Mouse (Mus musculus) midbrain, embryonic 12.5 days (tissue): Measurements from ENCODE around the gene Tacc2. TPM values are rescaled to one million over a fixed set of nuclear protein-coding genes. Genes with fewer than 3 reads are reported as not detected.

Source experiments
- ATAC-seq: fragments of 200-750 bp; cut with Nextera tagmentation; 2 replicates; pipeline ENCODE4 v1.8.0; 2017; ENCODE audit warnings: low read depth, moderate TSS enrichment, moderate library complexity; ENCODE audit not compliant: low FRiP score
- H3K27ac ChIP-seq: fragments of 300-500 bp; sonication (generic); replicated peaks from 2 replicates; pipeline ENCODE4 v1.5.1; 2016; ENCODE audit warnings: mild to moderate bottlenecking
- H3K27me3 ChIP-seq: fragments of 300-500 bp; sonication (generic); 2 replicates; pipeline ENCODE4 v1.6.1; 2016; ENCODE audit warnings: mild to moderate bottlenecking
- H3K36me3 ChIP-seq: fragments of 300-500 bp; sonication (generic); 2 replicates; pipeline ENCODE4 v1.6.1; 2016
- H3K4me1 ChIP-seq: fragments of 300-500 bp; sonication (generic); 2 replicates; pipeline ENCODE4 v1.6.1; 2016
- H3K4me2 ChIP-seq: fragments of 300-500 bp; sonication (generic); replicated peaks from 2 replicates; pipeline ENCODE4 v1.6.1; 2016; ENCODE audit warnings: mild to moderate bottlenecking, moderate library complexity
- H3K4me3 ChIP-seq: fragments of 300-500 bp; sonication (generic); 2 replicates; pipeline ENCODE4 v1.5.1; 2016; ENCODE audit warnings: mild to moderate bottlenecking
- H3K9ac ChIP-seq: fragments of 300-500 bp; sonication (generic); replicated peaks from 2 replicates; pipeline ENCODE4 v1.6.1; 2016; ENCODE audit warnings: mild to moderate bottlenecking, moderate library complexity
- H3K9me3 ChIP-seq: fragments of 300-500 bp; sonication (generic); 2 replicates; pipeline ENCODE4 v1.6.1; 2016; ENCODE audit warnings: mild to moderate bottlenecking
- WGBS: fragments of 180-500 bp; shearing (Covaris S2); methylation state at CpG from one replicate; pipeline ENCODE4 v1.1.7; 2016; 5-methylcytosine and 5-hydroxymethylcytosine counted together
- polyA plus RNA-seq: library from polyadenylated mRNA; unstranded; fragments of >200 nt; fragmentation: Nextera tagmentation; extraction: Ambion mirVana; gene quantifications from 2 replicates; pipeline ENCODE4 v1.2.1, GENCODE M21; 2016

Tacc2 gene
- polyA plus RNA-seq, 1 experiment from 2014 or later, result 73.6 TPM

DNA sequence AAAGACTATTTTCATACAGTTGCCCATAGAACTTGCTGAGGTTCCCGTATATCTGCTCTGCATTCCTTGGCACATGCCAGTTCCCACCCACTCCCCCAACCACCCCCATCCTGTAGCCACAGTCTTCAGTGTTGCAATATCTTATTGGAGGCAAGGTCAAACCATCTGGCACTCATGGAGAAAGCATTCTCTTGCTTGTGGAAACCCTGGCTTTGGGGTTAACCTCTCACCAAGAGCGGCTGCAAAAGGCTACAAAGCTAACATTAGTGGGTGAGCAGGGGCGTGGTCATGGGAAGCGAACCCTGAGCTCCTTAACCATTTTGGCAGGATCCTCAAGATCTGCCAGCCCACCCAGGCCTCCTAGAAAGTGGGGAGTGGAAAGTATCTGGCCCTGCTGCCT, 59.7 kb downstream of the Tacc2 start:
- no peak for ATAC-seq
- Histone ChIP-seq H3K4me2 (no peak overlapping the region), H3K4me3 (no peak overlapping the region), H3K27ac (no peak overlapping the region), H3K36me3 (no peaks in the 10 kb centered on the region), H3K27me3 (peaks cover 6% of the 10 kb centered on the region; the same call in 1 of the 2 replicates), H3K4me1 (peaks cover 5% of the 10 kb centered on the region), H3K9ac (no peak overlapping the region), H3K9me3 (no peaks in the 10 kb centered on the region)
- 92% methylated on average over 4 of the region's 4 CpGs for WGBS

DNA sequence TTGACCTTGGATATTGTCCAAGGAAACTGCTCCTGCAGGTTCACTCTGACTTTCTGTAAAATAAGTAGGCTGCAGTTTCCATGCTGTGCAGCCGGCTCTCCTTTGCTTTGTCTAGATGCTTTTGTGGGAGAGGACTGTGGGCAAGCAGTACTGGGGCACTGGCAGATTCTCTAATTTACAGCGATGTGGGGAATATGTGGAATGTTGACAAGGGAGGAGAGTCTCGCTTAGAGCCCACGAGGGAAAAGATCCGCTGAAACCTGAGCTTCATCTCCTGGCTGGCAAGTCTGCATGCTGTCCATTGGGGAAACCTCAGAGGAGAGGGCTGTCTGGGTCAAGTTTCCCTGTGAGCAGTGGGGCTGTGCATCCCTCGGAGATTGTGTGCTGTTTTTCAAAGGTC, 60.6 kb downstream of the Tacc2 start:
- H3K27ac ChIP-seq, result no peak overlapping the region; the same call in 1 of the 2 replicates
- H3K9ac ChIP-seq, result no peak overlapping the region
- H3K4me1 ChIP-seq, result peaks cover 5% of the 10 kb centered on the region
- ATAC-seq, result no peak
- no peak overlapping the region for H3K4me3 ChIP-seq
- WGBS, result 43% methylated on average over 6 of the region's 6 CpGs
- no peaks in the 10 kb centered on the region for H3K36me3 ChIP-seq
- peaks cover 9% of the 10 kb centered on the region; the same call in 1 of the 2 replicates for H3K27me3 ChIP-seq
- H3K4me2 ChIP-seq, result no peak overlapping the region
- H3K9me3 ChIP-seq, result no peaks in the 10 kb centered on the region

DNA sequence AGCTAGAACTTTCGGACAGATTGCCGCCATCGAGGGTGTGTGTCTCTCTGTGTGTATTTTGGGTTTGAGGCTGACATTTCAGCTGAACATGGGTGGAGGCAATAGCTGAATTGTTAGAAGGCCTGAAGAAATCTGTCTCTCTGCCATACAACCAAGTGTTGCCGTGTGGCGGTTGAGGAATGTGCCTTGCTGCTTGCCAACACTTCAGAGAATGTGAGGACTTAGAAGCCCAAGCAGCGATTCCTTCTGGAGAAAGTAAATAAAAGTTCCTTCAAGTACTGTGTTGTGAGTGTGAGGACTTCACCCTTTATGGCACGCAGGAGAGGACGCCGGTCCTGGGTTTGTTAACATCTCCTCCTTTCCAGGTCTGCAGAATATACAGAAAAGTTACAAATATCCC, 63.4 kb downstream of the Tacc2 start:
- H3K4me1 ChIP-seq, result peaks cover 10% of the 10 kb centered on the region
- WGBS, result 89% methylated on average over 9 of the region's 9 CpGs
- no peak overlapping the region for H3K4me2 ChIP-seq
- H3K9me3 ChIP-seq, result no peaks in the 10 kb centered on the region
- ATAC-seq, result no peak
- H3K4me3 ChIP-seq, result no peak overlapping the region
- no peaks in the 10 kb centered on the region for H3K36me3 ChIP-seq
- no peak overlapping the region for H3K27ac ChIP-seq
- H3K9ac ChIP-seq, result no peak overlapping the region
- peaks cover 6% of the 10 kb centered on the region; the same call in 1 of the 2 replicates for H3K27me3 ChIP-seq

DNA sequence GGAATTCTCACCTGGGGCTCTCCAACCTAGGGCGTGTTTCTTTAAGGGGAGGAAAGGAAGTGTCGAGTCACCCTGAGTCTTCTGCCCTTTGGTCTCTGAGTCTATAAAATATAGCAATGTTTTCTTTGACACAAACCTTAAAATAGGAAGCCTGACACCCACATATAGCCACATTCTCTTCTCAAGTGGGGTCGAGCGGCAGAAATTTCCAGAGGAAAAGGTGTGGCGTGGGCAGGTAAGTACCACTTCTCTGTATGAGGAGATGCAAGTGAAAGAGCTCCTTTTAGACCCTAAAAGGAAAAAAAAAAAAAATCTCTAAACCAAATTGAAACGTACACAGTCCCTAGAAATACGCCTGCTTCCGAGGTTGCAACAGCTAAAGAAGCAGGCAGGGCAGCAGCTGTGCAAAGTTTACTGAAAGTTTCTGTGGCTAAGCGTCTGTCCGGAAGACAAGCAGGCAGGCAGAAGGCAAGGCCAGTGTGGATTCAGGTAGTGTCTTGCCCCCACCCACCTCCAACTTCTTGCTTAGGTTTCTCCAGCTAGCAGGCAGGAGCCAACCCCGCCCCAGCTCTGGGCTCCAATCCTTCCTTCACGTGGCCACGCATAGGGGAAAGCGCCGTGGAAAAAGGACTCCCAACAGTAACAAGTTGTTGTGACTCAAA, 68.2 kb downstream of the Tacc2 start:
- H3K36me3 ChIP-seq, result no peaks in the 10 kb centered on the region
- peak overlapping the region; percentile 83 for H3K27ac ChIP-seq
- H3K9me3 ChIP-seq, result no peaks in the 10 kb centered on the region
- H3K9ac ChIP-seq, result peak overlapping the region; percentile 66
- 0 out of 2 replicates have a peak, but pooled peaks have one; percentile 27 for ATAC-seq
- H3K4me3 ChIP-seq, result peak overlapping the region; percentile 58
- 16% methylated on average over 15 of the region's 15 CpGs for WGBS
- H3K4me1 ChIP-seq, result peaks cover 30% of the 10 kb centered on the region
- peak overlapping the region; percentile 72 for H3K4me2 ChIP-seq
- H3K27me3 ChIP-seq, result 0 out of 2 replicates have a peak, but pooled peaks cover 5% of the 10 kb centered on the region

DNA sequence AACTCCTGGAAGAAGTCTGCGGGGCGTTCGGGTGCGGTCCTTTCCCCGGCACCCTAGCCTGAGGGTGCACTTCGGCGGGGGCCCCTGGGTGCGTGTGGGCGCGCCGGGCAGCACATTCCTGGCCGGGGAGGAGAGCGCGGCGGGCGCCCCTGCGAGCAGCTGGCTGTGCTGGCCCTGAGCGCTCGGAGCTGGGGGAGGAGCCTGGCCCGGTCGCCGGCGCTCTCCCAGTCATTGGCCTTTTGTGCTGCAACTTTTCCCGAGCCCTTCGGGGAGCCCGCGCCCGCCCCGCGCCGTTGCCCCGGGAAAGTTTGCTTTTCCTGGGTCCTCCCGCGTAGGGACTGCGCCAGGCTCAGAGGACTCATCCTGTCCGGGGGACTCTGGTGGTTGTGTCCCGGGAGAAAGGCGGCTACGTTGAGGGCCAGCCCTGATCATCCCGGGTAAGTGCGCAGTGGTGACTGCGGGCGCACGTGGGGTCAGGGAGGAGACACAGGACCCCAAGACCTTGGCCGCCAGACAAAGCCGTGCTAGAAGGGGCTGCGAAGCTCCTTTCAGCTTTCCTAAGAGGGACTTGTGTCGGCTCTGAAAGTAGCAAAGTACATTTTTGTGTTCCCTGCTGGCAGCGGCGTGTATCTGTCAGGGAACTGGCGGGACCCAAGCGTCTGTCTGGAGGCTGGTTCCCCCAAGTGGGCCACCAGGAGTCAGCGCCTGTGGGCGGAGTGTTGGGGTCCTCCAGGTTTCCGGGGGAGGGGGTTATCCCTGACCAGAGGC, 68.9 kb downstream of the Tacc2 start:
- H3K36me3 ChIP-seq, result no peaks in the 10 kb centered on the region
- peaks cover 30% of the 10 kb centered on the region for H3K4me1 ChIP-seq
- 0 out of 2 replicates have a peak, but pooled peaks cover 5% of the 10 kb centered on the region for H3K27me3 ChIP-seq
- no peaks in the 10 kb centered on the region for H3K9me3 ChIP-seq
- H3K4me3 ChIP-seq, result peak overlapping the region; percentile 58
- peak overlapping the region; percentile 72 for H3K4me2 ChIP-seq
- H3K9ac ChIP-seq, result peak overlapping the region; percentile 66
- peak; percentile 83 for ATAC-seq
- peak overlapping the region; percentile 83 for H3K27ac ChIP-seq
- 1% methylated on average over 51 of the region's 55 CpGs for WGBS

DNA sequence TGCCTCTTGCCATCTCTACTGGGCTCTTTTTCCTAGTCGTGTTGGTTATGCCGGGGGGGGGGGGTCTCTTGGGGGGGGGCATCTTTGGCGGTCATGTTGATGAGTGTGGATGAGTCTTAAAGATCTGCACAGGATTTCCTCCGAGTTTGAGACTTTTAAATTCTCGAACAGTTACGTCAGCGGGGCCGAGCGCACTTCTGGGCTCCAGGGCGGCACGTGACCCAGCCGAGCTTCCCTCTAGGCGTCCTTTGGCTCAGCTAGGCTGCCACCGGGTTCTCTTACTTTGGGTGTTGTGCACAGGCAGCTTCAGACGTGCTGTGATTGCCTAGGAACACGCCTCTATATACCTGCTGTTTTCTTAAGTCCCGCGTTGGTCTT, 69.5 kb downstream of the Tacc2 start:
- Histone ChIP-seq H3K9ac (peak overlapping the region; percentile 66), H3K4me2 (peak overlapping the region; percentile 72), H3K9me3 (no peaks in the 10 kb centered on the region), H3K4me3 (peak overlapping the region; percentile 58), H3K27me3 (0 out of 2 replicates have a peak, but pooled peaks cover 5% of the 10 kb centered on the region), H3K27ac (peak overlapping the region; percentile 83), H3K36me3 (no peaks in the 10 kb centered on the region), H3K4me1 (peaks cover 30% of the 10 kb centered on the region)
- WGBS, result under 1% methylated on average over 18 of the region's 18 CpGs
- peak; percentile 68 for ATAC-seq

DNA sequence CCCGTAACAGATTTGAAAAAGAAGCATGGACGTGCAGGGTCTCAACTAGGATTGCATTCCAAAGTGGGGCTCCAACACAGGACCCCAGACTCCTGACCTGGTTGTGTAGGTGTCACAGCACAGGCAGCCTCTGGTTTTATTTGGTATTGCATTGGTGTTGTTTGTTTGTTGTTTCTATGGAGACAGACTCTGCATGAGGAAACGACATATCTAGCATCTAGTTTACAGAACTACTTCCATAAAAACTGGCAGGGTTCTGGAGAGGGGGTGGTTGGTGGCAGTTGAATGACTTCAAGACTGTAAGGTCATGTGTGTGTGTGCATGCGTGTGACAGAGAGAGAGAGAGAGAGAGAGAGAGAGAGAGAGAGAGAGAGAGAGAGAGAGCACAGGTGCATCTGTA, 70.8 kb downstream of the Tacc2 start:
- Histone ChIP-seq H3K4me2 (no peak overlapping the region; the same call in 1 of the 2 replicates), H3K27ac (no peak overlapping the region), H3K36me3 (no peaks in the 10 kb centered on the region), H3K4me1 (peaks cover 37% of the 10 kb centered on the region), H3K9ac (no peak overlapping the region), H3K27me3 (no peaks in the 10 kb centered on the region), H3K9me3 (no peaks in the 10 kb centered on the region), H3K4me3 (no peak overlapping the region)
- no peak for ATAC-seq
- 76% methylated on average over 4 of the region's 4 CpGs for WGBS

DNA sequence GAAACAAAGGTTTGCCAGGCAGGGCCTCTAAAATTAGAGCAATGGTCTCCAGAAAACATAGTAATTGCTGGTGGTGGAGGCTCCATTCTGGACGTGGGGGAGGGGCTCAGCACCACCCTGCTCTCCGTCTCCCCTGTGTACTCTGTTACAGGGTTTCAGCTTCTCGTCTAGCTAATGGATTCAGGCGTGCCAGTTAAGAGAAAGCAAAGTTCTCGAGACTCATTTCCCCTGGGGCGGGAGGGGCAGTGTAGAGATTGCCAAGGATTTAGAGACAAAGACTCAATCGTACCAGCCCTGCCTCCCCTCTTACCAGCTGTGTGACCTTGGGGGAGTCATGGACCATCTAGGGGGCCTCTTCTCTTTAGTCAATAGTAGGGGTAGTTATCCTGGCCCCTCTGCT, 72.0 kb downstream of the Tacc2 start:
- 26% methylated on average over 7 of the region's 7 CpGs for WGBS
- no peak overlapping the region for H3K27ac ChIP-seq
- peaks cover 46% of the 10 kb centered on the region for H3K4me1 ChIP-seq
- no peak for ATAC-seq
- no peaks in the 10 kb centered on the region for H3K9me3 ChIP-seq
- no peak overlapping the region for H3K4me2 ChIP-seq
- no peaks in the 10 kb centered on the region for H3K27me3 ChIP-seq
- H3K36me3 ChIP-seq, result no peaks in the 10 kb centered on the region
- no peak overlapping the region for H3K4me3 ChIP-seq
- no peak overlapping the region for H3K9ac ChIP-seq

DNA sequence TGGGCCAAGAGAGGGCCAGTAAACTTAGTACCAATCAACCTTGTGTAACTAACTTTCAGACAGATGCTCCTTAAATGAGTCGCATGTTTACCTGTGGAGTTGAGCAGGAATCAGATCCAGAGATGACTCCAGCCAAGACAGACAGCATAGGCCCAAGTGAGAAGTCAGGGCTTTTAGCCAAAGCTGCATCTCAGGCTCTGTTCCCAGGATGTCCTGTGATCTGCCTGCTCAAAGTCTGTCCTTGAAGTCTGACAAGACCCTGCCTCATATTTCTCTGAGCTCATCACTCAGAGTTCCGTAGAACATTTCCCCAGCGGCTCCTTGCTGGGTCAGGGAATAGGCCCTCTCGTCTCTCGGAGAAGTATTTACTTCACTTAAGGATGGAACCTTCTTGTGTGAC, 73.4 kb downstream of the Tacc2 start:
- H3K9ac ChIP-seq, result no peak overlapping the region
- peaks cover 49% of the 10 kb centered on the region for H3K4me1 ChIP-seq
- no peak overlapping the region for H3K4me3 ChIP-seq
- no peak overlapping the region for H3K27ac ChIP-seq
- ATAC-seq, result no peak
- no peaks in the 10 kb centered on the region for H3K9me3 ChIP-seq
- 87% methylated on average over 5 of the region's 5 CpGs for WGBS
- no peaks in the 10 kb centered on the region for H3K27me3 ChIP-seq
- no peak overlapping the region for H3K4me2 ChIP-seq
- no peaks in the 10 kb centered on the region for H3K36me3 ChIP-seq

DNA sequence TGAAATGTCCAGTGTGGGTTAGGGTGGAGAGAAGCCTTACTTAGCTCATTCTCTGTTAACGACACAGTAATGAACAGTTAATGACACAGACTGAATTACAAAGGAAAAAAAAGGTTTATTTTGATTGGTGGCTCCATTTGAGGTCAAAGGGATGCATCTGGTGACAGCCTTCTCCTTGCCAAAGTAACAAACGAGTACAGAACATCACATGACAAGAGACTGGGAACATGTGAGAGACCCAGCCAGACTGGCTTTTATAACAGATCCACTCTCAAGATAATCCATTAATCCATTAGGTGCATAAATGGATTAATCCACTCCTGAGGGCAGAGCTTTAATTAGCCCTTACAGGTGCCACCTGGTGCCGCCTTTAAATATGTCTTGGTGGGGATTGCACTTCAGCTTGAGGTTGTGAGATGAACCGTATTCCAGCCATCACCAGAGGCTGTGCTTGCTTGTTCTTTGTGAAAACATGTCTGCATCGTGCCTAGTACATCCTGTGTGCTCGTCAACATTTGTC, 75.9 kb downstream of the Tacc2 start:
- Histone ChIP-seq H3K9ac (no peak overlapping the region), H3K36me3 (no peaks in the 10 kb centered on the region), H3K27me3 (no peaks in the 10 kb centered on the region), H3K4me1 (peaks cover 34% of the 10 kb centered on the region), H3K9me3 (no peaks in the 10 kb centered on the region), H3K4me2 (no peak overlapping the region), H3K4me3 (no peak overlapping the region), H3K27ac (peak overlapping the region; percentile 49)
- WGBS, result 62% methylated on average over 6 of the region's 6 CpGs
- ATAC-seq, result no peak

DNA sequence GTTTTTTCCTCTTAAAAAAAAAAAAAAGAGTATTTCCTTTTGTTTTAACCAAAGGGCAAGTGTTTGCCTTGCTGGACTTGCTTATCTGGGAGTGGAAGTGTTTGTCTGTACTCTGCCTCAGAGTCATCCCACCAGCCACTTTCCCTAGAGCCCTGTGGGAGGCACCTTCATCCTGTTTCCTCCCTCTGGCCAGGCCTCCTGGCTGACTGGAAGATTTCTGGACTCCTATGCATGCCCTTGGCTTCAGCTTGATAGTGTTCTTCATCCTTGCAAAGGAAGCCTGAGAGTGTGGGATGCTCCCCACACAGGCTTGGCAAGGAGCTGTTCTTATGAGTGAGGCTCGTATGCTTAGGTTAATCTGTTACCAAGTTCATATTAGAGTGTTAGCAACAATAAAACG, 77.3 kb downstream of the Tacc2 start:
- WGBS, result 74% methylated on average over 2 of the region's 2 CpGs
- Histone ChIP-seq H3K9me3 (no peaks in the 10 kb centered on the region), H3K36me3 (no peaks in the 10 kb centered on the region), H3K27me3 (no peaks in the 10 kb centered on the region), H3K4me1 (peaks cover 25% of the 10 kb centered on the region), H3K4me2 (no peak overlapping the region), H3K4me3 (no peak overlapping the region), H3K27ac (no peak overlapping the region), H3K9ac (no peak overlapping the region)
- ATAC-seq, result no peak

DNA sequence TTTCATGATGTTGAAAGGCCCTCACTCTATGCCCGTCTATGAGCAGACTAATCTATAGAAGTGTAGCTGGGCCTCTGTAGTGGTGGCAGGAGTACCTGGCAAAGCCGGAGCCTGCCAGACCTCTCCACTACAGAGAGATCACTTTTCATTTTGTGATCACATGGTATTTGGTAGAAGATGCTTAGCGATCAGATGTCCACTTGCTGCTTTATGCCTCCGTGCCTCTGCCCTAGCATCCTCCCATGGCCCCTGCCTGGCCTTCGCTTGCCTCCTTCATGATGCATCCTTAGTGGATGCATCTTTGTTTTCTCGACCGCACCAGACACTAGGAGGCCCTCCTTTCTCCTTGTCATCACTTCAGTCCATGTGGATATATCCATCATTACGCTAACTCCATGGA, 79.7 kb downstream of the Tacc2 start:
- no peaks in the 10 kb centered on the region for H3K27me3 ChIP-seq
- no peaks in the 10 kb centered on the region for H3K36me3 ChIP-seq
- ATAC-seq, result no peak
- no peak overlapping the region for H3K4me3 ChIP-seq
- H3K27ac ChIP-seq, result no peak overlapping the region
- 94% methylated on average over 8 of the region's 8 CpGs for WGBS
- no peaks in the 10 kb centered on the region for H3K9me3 ChIP-seq
- H3K4me2 ChIP-seq, result no peak overlapping the region
- H3K4me1 ChIP-seq, result peaks cover 28% of the 10 kb centered on the region
- no peak overlapping the region for H3K9ac ChIP-seq
